Mouse (Mus musculus) inflammation-experienced regulatory T-cells, adult 6 months (primary cell): ENCODE measurements around the gene Zfp422. TPM values are rescaled to one million over a fixed set of nuclear protein-coding genes. Genes with fewer than 3 reads are reported as not detected.
"Not testable (repeated sequence)": the region's sequence is repeated elsewhere in the genome, so short reads cannot be mapped to it uniquely, and the experiment has no call there.

Experiments used
- ATAC-seq: one replicate; pipeline ENCODE4 v1.8.0; 2017
- polyA plus RNA-seq, 3 experiments: library from polyadenylated mRNA; unstranded; fragments of 100-300 nt; shearing (Covaris generic); gene quantifications; one replicate each; pipeline ENCODE4 v1.2.1; 2017

Zfp422 gene
- polyA plus RNA-seq, 3 experiments from 2014 or later, result 32.2 to 36.2 (median 33.5) TPM

DNA sequence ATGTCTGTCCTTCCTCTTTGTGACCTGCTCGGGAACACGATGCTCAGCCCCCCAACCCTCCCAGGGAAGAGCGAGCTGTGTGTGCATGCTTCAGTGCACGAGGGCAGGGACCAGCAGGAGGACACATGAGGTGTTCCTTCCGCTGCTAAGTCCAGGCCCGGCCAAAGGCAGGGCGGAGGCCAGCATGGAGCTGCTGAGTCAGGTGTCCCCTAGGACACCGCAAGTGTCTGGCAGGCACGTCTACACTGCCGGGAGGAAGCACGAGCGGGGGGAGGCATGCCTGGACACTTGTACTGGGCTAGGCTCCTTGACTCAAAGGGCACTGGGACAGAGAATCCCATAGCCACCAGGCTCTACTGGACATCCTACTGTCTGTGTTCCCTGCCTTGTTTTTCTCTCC, 19.0 kb upstream of the Zfp422 start:
- no peak for ATAC-seq

DNA sequence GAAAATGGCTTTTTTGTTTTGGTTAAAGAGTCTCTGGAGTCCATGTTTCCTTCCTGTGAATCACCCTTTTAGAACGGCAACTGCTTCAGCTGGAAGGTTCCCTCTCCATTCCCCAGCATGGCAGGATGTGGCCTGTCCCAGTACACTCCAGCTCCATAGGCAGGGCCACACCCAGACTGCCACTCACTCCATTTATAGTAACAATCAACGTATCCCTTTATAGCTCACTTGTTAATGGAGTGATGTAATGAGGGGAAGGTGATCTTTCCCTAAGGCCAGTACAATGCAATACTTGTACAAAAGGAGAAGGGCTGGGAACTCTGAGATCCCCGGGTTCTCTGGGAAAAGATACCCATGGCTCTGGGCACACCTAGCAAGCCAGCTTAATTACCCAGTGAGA, 15.5 kb upstream of the Zfp422 start:
- ATAC-seq, result no peak

DNA sequence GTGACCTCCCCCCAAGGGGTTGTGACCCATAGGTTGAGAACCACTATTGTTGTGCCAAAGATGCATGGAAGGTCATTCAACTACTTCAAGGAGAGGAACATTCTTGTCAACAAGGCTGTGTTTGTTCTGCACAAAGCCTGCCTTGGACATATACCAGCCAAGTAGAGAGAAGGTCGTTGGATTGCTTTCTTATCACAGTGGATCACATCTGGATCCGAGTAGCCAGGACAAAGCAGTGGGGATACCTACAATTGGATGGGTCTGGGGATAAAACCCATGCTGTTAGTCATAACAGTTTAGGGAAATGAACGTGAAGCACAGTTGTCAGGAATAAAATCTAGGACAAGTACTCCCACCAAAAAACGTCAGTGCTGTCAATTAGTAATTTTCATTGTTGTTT, 15.1 kb upstream of the Zfp422 start:
- no peak for ATAC-seq

DNA sequence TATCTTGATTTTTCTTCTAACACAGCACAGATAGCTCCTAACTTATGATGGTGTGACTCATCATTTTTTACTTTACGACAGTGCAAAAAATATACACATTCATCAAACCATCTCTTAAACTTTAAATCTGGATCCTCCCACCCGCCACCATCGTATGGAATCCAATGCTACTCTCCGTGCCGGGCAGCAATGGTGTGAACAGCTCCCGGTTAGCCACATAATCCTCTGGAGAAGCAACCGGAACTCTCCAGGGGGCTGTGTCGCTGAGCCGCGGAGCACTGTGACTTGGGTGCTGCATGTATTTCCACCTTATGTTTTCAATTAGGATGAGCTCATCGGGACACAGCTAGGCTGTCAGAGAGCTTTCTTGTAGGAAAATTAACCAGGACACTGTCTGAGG, 14.1 kb upstream of the Zfp422 start:
- no peak for ATAC-seq

DNA sequence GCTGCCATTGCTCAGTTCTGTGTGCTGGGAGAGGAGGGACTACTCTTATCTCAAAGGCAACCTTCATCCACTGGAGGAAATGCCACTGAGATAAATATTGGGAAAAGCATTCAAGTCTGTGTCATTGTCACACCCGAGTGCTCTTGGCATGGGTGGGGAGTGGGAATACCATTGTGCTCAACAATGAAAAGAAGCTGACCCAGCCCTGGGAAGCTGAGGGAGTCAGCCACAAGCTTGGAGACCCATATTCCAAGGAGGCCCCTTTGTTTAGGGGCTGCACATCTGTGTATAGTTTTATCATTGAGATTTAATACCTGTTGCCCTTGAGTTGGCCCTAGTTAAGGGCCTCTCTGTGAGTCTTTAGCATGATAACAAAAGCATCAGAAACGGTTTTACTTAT, 10.9 kb upstream of the Zfp422 start:
- no peak for ATAC-seq

DNA sequence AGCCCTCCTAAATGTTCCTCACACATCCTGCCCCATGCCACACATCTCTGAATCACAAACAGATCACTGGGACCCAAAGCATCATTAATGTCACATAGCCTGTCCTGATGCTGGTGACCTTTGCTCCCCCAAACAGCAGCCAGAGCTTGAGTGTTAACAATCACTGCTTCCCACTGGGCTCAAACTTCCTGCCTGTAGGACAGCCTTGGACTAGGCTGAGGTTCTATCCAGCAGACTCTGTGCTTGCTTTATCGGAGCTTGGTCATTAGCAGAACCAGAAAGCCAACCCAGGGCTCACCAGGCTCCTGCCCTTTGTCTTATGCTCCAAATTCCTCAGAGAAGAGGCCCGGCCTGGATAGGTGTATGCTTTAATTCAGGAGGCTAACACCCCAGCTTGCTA, 10.1 kb upstream of the Zfp422 start:
- no peak for ATAC-seq

DNA sequence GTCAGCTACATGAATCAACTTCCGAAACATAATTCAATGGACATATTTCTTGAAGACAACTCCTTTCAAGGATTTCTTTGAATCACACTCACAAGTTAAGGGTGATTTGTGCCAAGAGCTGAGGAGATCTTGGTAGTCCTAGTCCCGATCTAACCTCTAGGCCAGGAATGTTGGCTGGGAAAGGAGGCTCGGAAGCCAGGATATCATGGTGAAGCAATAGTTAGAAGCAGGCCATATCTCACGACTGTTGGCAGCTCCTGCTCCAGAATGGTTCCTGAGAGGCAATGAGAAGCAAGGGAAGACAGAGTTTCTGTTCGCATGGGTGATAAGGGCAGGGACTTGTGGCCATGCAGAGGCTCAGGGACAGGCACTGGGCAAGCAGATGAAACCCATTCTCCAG, 8.7 kb upstream of the Zfp422 start:
- ATAC-seq, result no peak

DNA sequence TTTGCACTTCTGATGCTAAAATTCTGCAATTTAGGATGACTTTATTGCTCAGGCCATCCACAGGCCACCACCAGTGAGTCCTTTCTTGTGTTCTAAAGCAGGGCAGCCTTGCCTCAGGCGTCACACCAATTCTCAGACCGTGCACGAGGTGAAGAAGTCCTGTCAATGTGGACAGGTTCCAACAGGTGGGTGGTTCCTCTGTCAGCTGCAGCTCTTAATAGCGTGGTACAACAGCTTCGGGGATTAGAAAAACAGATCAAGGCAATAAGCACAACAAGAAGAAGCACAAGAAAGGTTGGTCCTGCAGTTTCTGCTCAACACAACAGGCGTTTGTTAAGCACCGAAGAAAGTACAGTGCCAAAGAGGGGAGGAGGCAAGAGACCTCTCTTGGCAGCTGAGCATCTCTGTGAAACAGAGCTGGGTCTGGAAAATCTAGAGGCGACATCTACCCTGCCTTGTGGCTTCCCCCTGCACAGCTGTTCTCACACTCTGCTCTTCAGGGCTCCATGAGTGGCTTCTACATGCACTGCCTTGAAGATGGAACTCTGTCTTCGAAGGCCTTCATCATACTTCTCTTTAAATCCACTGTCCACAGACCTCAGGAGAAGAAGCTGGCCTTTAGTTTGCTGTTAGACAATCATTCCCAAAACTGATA, 7.9 kb upstream of the Zfp422 start:
- no peak for ATAC-seq

DNA sequence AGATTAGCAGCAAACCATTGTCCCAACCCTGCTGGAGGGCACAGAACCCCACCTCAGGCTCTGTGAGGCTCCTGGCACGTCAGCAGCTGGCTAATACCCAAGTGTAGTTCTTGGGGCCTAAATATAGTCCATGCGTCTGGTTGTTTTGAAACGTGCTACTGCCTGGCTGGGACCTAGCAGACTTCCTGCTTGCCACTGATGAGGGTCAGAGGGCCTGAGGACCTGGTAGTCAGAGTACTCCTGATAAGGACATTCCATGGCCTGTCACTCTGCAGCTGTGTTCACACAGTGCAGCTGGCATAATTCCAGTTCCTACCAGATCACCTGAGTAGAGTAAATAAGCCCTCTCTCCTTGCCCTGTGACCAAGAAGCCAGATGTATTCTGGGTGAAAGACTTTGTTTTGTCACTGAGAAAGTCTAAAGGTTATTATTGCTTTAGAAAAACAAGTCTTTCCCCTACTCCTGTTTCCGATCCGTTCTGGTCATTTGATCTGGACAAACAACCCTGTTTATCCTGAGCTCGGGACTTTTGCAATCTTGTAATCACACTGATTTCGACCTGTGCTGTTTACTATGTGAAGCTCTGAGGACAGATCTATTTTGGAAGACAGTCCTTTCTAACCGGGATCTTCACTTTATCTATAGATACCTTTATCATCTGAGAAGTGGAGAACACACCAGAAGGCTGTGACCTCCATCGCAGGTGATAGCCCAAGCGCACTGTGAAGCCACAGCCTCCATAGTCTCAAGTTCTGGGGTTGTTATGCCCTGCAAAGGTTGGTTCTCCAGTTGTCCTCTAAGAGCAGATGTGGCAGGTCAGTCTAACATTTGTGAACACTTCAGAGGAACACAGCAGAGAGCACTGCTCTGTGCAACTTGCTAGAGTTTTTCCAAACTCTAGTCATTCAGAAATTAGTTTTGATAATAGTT, 6.7 kb upstream of the Zfp422 start:
- ATAC-seq, result no peak

DNA sequence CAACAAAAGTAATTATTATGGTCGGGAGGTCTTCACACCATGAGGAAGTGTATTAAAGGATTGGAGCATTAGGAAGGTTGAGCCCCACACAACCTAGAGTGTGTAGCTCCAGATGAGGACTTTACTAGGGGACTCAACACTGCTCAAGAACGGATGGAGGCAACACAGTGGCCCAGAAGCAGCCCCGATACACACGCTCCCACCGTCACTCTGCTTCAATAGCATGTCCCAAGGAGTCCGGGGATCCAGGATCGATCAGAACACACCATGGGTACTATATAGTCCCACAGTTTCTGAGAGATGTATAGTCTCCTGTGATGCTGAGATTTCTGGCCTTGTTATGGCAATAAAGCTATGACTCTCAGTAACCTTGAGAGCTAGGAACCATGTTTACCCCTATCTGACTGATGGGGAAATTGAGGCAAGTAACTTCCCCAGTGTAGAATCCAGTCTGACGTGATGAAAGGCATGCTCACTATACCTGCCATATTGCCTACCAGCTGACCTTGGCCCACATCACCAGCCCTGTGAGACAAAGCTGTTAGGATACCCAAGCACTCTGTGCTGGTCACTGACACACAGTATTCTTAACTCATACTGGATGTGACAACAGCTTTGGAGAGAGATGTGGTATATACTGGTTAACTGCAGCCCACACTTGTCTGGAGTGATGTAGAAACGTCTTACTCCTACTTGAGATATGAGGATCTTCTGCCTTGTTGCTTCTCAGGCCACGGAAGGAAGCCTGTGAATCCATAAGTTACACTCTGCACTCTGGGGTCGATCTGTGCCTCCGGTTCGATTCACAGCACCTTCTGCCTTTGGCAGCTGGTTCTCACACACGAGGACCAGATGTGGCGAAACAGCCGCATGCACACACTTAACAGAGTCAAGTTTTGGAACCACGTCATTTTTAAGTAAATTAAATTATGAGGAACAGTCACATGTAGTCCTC, 5.2 kb upstream of the Zfp422 start:
- ATAC-seq, result no peak

DNA sequence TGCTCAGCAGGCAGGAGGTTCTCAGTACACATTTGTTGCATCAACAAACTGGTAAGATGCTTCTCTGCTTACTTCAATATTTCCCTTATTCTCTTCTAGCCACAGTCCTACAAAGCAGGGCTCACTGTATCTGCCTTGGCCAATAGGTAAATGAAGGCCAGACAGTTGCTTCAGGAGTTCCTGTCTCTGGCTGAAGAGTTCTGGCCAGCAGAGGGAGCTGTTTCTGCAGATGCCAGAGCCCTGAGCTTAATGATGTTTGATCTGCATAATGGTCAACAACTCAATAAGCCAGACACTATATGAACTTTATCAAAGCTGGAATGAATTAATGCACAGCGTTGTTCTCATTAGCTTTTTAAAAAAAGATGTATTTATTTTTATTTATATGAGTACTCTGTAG, 3.3 kb upstream of the Zfp422 start:
- ATAC-seq, result no peak

DNA sequence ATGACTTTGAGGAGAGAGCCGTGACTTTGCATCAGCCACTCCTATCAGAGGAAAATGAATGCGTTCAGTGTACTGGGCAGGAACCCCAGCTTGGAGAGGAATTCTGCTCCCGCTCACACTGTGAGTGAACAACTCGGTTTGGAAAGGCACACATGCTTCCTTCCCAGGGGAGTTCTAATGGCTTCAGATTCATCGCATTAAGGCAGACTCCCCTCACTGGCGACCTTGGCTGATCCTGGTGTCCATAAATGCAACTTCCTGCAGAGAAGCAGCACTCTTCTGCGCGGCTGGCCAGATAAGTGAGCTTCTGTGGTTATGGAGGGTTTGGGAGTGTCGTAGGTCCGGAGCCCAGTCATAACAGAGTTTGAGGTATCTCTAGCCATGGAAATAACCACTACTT, 967 bp upstream of the Zfp422 start:
- no peak for ATAC-seq

DNA sequence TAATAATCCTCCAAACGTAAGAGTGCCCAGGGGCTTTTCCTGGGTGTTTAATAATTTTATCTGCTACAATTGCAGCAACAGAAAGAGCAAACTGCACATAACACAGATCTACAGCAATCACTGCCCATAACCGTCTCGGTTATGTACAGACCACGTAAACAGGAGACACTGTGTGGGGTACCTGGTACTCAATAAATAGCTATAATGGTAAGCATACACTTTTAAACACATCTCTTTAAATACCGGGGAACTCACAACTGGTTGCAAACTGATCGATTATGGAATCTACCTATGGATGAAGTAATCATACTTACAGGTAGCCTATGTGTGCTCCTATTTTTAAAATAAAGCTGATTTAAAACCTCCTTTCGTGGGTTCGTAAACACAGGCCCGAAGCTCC, 704 bp downstream of the Zfp422 start:
- ATAC-seq, result no peak

DNA sequence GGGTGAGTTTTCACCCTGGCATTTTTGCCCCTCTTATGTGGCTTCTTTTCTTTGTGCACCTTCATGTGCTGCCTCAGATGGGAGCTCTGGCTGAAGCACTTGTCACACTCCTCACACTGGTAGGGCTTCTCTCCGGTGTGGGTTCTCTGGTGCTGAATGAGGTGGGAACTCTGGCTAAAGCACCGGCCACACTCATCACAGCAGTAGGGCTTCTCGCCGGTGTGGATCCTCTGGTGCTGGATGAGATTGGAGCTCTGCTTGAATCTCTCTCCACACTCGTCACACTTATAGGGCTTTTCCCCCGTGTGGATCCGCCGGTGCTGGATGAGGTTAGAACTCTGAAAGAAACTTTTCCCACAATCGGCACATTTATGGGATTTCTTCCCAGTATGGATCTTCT, 2.4 kb downstream of the Zfp422 start:
- not testable (repeated sequence) for ATAC-seq

DNA sequence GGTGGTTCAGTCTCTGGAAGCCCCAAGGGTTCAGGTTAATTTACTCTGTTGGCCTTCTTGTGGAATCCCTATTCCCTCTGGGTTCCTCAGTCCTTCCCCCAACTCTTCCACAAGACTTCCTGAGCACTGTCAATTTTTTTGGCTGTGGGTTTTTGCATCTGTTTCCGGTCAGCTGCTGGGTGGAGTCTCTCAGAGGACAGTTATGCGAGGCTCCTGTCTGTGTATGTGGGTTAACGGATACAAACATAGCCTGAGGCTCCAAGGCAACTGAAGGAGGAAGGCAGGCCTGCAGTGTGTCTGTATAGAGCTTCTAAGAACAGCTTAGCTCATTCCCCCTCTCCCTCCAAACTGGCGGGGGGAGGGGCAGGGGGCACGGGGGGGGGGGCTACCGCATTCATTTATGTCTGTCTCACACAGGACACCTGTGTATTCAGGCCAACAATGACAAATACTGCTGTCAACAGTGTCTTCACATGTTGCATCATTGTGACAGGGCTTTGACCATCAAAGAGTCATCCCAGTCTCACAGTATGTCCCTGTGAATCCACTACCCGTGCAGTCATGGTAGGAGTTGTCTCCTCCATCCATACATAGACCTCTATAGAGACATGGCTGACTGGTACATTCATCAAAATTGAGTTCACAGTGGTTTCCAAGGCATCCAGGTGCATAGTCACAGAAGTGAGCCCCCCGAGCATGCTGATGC, 7.3 kb downstream of the Zfp422 start:
- ATAC-seq, result no peak

DNA sequence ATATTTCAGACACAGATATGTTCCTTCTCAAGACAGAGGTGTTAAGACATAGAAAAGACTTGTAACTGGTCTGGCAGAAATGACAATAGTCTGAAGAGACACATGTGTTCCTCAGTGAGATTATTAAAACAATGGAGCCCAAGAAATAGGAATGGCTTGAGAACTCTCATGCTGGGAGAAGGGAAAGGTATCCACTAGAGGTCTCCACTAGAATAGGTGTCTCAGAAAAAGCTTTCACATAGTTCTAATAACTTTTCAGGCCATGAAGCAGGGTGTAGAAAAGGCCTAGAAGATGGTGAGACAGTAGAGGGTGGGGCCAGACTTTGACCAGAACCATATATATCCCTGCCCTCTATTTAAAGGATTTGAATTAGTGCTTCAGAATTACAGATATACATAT, 10.7 kb downstream of the Zfp422 start:
- no peak for ATAC-seq

DNA sequence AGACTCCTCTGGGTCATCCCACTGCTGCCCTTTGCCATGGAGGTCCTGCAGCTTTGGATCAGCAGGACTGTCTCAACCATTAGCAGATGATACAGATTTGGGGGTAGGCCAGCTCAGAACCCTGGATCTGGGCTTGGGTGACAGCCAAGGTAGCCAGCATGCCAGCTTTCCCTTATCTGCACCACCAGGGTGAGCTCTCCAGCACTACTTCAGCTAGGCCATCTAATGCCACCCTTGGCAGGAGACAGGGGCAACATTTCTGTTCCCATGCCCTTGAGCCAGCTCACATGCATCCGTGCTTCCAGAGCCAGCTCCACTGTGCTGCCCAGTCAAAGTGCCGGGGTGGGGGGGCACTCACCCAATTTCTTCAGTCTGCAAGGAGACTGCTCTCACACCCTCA, 13.1 kb downstream of the Zfp422 start:
- no peak for ATAC-seq

DNA sequence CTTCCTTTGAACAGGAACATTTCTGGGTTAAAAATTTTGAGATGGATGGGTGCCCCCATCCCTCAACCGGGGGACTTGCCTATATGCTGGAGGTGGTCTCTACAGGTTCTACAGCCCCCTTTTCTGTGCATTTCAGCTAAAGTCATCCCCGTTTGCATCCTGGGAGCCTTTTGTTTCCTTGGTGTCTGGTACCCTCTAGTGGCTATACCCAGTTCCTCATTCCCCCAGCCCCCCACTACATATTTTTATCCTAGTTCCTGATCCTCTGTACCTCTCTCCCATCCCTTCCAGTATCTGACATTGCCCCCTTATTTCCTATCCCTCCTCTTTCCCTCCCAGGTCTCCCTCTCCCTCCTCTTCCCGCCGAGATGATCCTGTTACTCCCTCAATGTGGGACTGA, 21.6 kb downstream of the Zfp422 start:
- ATAC-seq, result no peak

DNA sequence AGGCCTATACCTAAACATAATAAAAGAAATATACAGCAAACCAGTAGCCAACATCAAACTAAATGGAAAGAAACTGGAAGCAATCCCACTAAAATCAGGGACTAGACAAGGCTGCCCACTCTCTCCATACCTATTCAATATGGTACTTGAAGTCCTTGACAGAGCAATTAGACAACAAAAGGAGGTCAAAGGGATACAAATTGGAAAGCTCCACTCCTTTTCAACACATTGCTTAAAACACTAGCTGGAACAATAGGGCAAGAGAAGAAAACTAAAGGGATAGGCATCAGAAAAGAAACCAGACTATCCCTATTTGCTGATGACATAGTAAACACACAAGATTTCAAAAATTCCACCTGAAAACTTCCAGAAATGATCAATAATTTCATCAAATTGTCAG, 27.8 kb downstream of the Zfp422 start:
- not testable (repeated sequence) for ATAC-seq

DNA sequence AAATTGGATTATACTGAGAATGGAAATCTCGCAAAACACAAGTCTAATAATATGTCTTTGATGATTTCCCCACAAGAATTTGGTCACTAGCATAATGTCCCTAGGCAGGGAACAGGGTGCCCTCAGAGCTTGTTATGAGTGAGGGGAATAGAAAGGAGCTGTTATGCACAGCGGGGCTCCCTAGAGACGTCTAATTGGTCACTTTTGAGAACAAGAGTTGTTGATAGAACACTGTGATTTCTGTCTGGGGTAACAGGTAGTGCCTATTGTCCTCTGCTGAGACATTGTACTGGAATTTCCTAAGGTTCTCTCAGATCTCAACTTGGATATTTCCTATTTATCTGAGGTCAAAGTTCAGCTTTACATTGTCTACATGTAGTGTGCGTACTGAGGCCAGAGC, 44.7 kb downstream of the Zfp422 start, which contains the start of gene Olfr215:
Gene Olfr215, minus strand, starts transcription at position 101 of the 400 bp plus-strand sequence.
- no peak for ATAC-seq
